Mouse (Mus musculus) mature B cell (primary cell): ENCODE results near the gene Gm5152.
"Not testable (repeated sequence)": the region's sequence is repeated elsewhere in the genome, so short reads cannot be mapped to it uniquely, and the experiment has no call there.

Experiments used
- in situ Hi-C: fragments of 300-500 bp; cut with MboI; formaldehyde crosslinking; loops from 2 replicates; pipeline ENCODE4 v1.14.3; 2019

Gene Gm5152

GRCm38 (mm10) chr5:10246426-10246825 lies at the start of gene Gm5152:
Gm5152 (minus strand) TSS chr5:10246526.
- in situ Hi-C loops: not testable (repeated sequence)

GRCm38 (mm10) chr5:10254768-10255167 lies 8.4 kb upstream of the Gm5152 start:
- in situ Hi-C loops: not testable (repeated sequence)

GRCm38 (mm10) chr5:10245770-10246169 lies 556 bp downstream of the Gm5152 start:
- in situ Hi-C loops: not testable (repeated sequence)

GRCm38 (mm10) chr5:10240436-10240835 lies 5.9 kb downstream of the Gm5152 start:
- in situ Hi-C loops: not testable (repeated sequence)

GRCm38 (mm10) chr5:10220317-10220716 lies 26.0 kb downstream of the Gm5152 start:
- in situ Hi-C loops: no loop called here

- in situ Hi-C loops: no loop called here
These were observed 43.3 kb downstream of the Gm5152 start for GRCm38 (mm10) chr5:10203067-10203466.

GRCm38 (mm10) chr5:10196880-10197279 lies 49.4 kb downstream of the Gm5152 start:
- in situ Hi-C loops: no loop called here
